Mouse (Mus musculus) MEL (cell line): ENCODE measurements around the gene Tbxa2r. TPM values are rescaled to one million over a fixed set of nuclear protein-coding genes. Genes with fewer than 3 reads are reported as not detected.

Experiments used
- DNase-seq: peaks from one replicate; pipeline ENCODE4 v3.0.0; 2011; ENCODE audit warnings: low read depth, low spot score
- H3K27ac ChIP-seq: 2 replicates; pipeline ENCODE4 v1.5.1; 2012; ENCODE audit warnings: low read depth, mild to moderate bottlenecking, control low read depth, low read length, moderate library complexity; ENCODE audit not compliant: control insufficient read depth
- H3K27me3 ChIP-seq, 2 experiments: fragments of 150-350 bp in 1 of 2; sonication (generic) in 1 of 2; 2 replicates each; pipeline ENCODE4 v1.6.1; 2012; ENCODE audit warnings: low read length in 2 of 2, mild to moderate bottlenecking in 2 of 2, improper control_type of control experiment in 1 of 2, moderate library complexity in 1 of 2; ENCODE audit not compliant: insufficient read depth in 2 of 2, control insufficient read depth in 1 of 2
- H3K36me3 ChIP-seq, 2 experiments: 2 replicates each; pipeline ENCODE4 v1.6.1; 2012 to 2014; ENCODE audit warnings: low read length in 2 of 2, improper control_type of control experiment in 1 of 2, inconsistent platforms in 1 of 2, mild to moderate bottlenecking in 1 of 2; ENCODE audit not compliant: insufficient read depth in 2 of 2, control insufficient read depth in 1 of 2
- H3K4me1 ChIP-seq, 2 experiments: fragments of 150-350 bp in 1 of 2; sonication (generic) in 1 of 2; 2 replicates each; pipeline ENCODE4 v1.6.1; 2012; ENCODE audit warnings: low read length in 2 of 2, improper control_type of control experiment in 1 of 2, mild to moderate bottlenecking in 1 of 2; ENCODE audit not compliant: insufficient read depth in 2 of 2, control insufficient read depth in 1 of 2
- H3K4me3 ChIP-seq, 2 experiments: fragments of 150-350 bp in 1 of 2; sonication (generic) in 1 of 2; 2 replicates each; pipeline ENCODE4 v1.5.1; 2012; ENCODE audit warnings: low read depth in 2 of 2, low read length in 2 of 2, mild to moderate bottlenecking in 2 of 2, moderate library complexity in 2 of 2, control low read depth in 1 of 2, improper control_type of control experiment in 1 of 2; ENCODE audit not compliant: control insufficient read depth in 1 of 2, insufficient read depth in 1 of 2
- H3K79me2 ChIP-seq: 2 replicates; pipeline ENCODE4 v1.6.1; 2012; ENCODE audit warnings: mild to moderate bottlenecking, low read length, moderate library complexity; ENCODE audit not compliant: control insufficient read depth, poor library complexity, insufficient read depth
- H3K9ac ChIP-seq: 2 replicates; pipeline ENCODE4 v1.6.1; 2012; ENCODE audit warnings: low read depth, mild to moderate bottlenecking, control low read depth, low read length, moderate library complexity; ENCODE audit not compliant: control insufficient read depth, poor library complexity, severe bottlenecking
- H3K9me3 ChIP-seq: fragments of 150-350 bp; sonication (generic); replicated peaks from 2 replicates; pipeline ENCODE4 v1.6.1; 2012; ENCODE audit warnings: mild to moderate bottlenecking, low read length, improper control_type of control experiment, moderate library complexity; ENCODE audit not compliant: insufficient read depth
- CHD2 ChIP-seq: IDR thresholded peaks from 2 replicates; pipeline ENCODE4 v1.6.1; 2011; ENCODE audit warnings: low read length, improper control_type of control experiment
- ELF1 ChIP-seq: IDR thresholded peaks from 2 replicates; pipeline ENCODE4 v1.6.1; 2014; ENCODE audit warnings: low read depth, mild to moderate bottlenecking, inconsistent platforms, low read length, improper control_type of control experiment, moderate library complexity
- EP300 ChIP-seq, 2 experiments: IDR thresholded peaks; 2 replicates each; pipeline ENCODE4 v1.6.1; 2011; ENCODE audit warnings: improper control_type of control experiment in 2 of 2, low read length in 2 of 2, low read depth in 1 of 2, mild to moderate bottlenecking in 1 of 2
- GATA1 ChIP-seq: IDR thresholded peaks from 2 replicates; pipeline ENCODE4 v1.6.1; 2011; ENCODE audit warnings: low read depth, low read length, improper control_type of control experiment
- JUND ChIP-seq: IDR thresholded peaks from 2 replicates; pipeline ENCODE4 v1.6.1; 2011; ENCODE audit warnings: low read depth, mild to moderate bottlenecking, improper control_type of control experiment, low read length
- MAX ChIP-seq: IDR thresholded peaks from 2 replicates; pipeline ENCODE4 v1.6.1; 2011; ENCODE audit warnings: low read length, improper control_type of control experiment
- MAZ ChIP-seq: IDR thresholded peaks from 2 replicates; pipeline ENCODE4 v1.6.1; 2012; ENCODE audit warnings: low read depth, mild to moderate bottlenecking, inconsistent platforms, low read length, improper control_type of control experiment
- NELFE ChIP-seq: IDR thresholded peaks from 2 replicates; pipeline ENCODE4 v1.6.1; 2011; ENCODE audit warnings: low read depth, low read length, improper control_type of control experiment
- SIN3A ChIP-seq: IDR thresholded peaks from 2 replicates; pipeline ENCODE4 v1.6.1; 2012; ENCODE audit warnings: low read length, improper control_type of control experiment, inconsistent platforms
- SMC3 ChIP-seq: IDR thresholded peaks from 2 replicates; pipeline ENCODE4 v1.6.1; 2011; ENCODE audit warnings: low read depth, low read length, improper control_type of control experiment
- TAL1 ChIP-seq: IDR thresholded peaks from 2 replicates; pipeline ENCODE4 v1.6.1; 2012; ENCODE audit warnings: mild to moderate bottlenecking, inconsistent platforms, low read length, moderate library complexity, mixed read lengths
- TBP ChIP-seq: IDR thresholded peaks from 2 replicates; pipeline ENCODE4 v1.8.0; 2011; ENCODE audit warnings: low read depth, low read length, improper control_type of control experiment
- TCF12 ChIP-seq: IDR thresholded peaks from 2 replicates; pipeline ENCODE4 v1.6.1; 2014; ENCODE audit warnings: low read depth, mild to moderate bottlenecking, inconsistent platforms, low read length, improper control_type of control experiment, moderate library complexity
- UBTF ChIP-seq: IDR thresholded peaks from 2 replicates; pipeline ENCODE4 v1.6.1; 2012; ENCODE audit warnings: low read depth, mild to moderate bottlenecking, inconsistent platforms, low read length, improper control_type of control experiment, moderate library complexity, borderline replicate concordance; ENCODE audit not compliant: insufficient read depth
- USF1 ChIP-seq: IDR thresholded peaks from 2 replicates; pipeline ENCODE4 v1.6.1; 2014; ENCODE audit warnings: low read depth, mild to moderate bottlenecking, inconsistent platforms, low read length, improper control_type of control experiment, moderate library complexity
- USF2 ChIP-seq, 2 experiments: IDR thresholded peaks; 2 replicates each; pipeline ENCODE4 v1.6.1; 2011 to 2012; ENCODE audit warnings: improper control_type of control experiment in 2 of 2, low read length in 2 of 2, borderline replicate concordance in 1 of 2, inconsistent platforms in 1 of 2, low read depth in 1 of 2, mild to moderate bottlenecking in 1 of 2; ENCODE audit not compliant: insufficient read depth in 1 of 2
- polyA plus RNA-seq, 2 experiments: library from polyadenylated mRNA; stranded (reverse) in 1 of 2; unstranded in 1 of 2; fragments of >175 nt in 1 of 2; fragments of >200 nt in 1 of 2; gene quantifications; 2 replicates each; pipeline versions ENCODE4 v1.2.1 to v1.2.4; 2012; ENCODE audit warnings: low replicate concordance in 2 of 2, low read depth in 1 of 2; ENCODE audit not compliant: insufficient read length in 2 of 2, insufficient read depth in 1 of 2, missing spikeins in 1 of 2
- total RNA-seq: library from RNA; depleted of rRNA; stranded (reverse); fragments of 300-350 nt; gene quantifications from 2 replicates; pipeline ENCODE4 v1.2.3, GENCODE M21; 2012

Gene Tbxa2r
- total and polyA plus RNA-seq, 3 experiments: 0.31 TPM; not detected in 2

DNA sequence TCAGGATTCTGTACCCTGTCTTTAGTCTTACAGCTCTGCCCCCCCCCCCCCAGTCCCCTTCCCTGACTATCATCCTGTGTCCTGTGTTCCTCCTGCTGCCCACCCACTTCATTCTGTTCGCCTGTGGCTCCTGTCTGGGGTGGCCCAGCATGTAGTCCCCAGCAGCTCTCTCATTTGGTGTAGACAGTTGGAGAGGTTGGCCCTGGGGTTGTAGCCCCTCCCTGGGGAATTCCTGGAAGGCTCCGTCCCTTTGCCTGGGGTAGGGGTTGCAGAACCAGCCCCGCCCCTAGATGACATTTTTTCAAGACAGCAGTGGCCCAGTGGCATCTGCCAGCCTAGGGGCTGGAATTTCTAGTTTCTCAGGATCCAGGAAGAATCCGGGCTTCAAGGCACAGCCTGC is 29.7 kb downstream of the Tbxa2r start:
- Histone ChIP-seq H3K27ac (no peak overlapping the region), H3K9me3 (no peaks in the 10 kb centered on the region), H3K4me3 (peak overlapping the region; percentile 49 to 57), H3K79me2 (peaks cover 27% of the 10 kb centered on the region), H3K36me3 (peaks cover 0 to 17% of the 10 kb centered on the region in 2 experiments; a peak in 3 of 4 replicates), H3K4me1 (peaks cover 0 to 27% of the 10 kb centered on the region in 2 experiments; a peak in 3 of 4 replicates), H3K9ac (peak overlapping the region; percentile 71), H3K27me3 (no peaks in the 10 kb centered on the region)
- DNase-seq: no peak
- no peak for TF ChIP-seq ELF1
- no peak for TF ChIP-seq TCF12
- no peak for TF ChIP-seq MAX
- no peak for TF ChIP-seq USF1
- no peak for TF ChIP-seq MAZ

DNA sequence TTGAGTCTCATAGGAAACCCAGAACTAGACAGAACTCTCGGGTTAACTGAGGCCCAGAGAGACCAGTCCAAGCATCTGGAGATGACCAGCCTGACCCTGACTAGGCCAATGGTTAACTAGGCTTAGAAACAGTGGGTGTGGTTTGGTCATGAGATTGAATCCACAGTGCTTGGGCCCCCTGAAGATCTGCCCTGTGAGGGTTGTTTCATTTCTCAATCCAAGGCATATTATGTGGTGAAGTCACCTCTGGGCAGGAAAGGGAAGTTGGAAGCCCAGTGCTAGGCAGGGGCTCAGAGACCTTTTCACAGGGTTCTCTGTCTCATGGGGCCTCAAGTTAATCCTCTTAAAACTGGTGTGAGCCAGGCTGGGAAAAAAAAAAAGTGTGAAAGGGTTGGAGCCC is 30.3 kb downstream of the Tbxa2r start:
- DNase-seq: peak; percentile 65
- TF ChIP-seq SIN3A: peak; percentile 40; the same call in 1 of the 2 replicates
- no peak for TF ChIP-seq CHD2
- TF ChIP-seq SMC3: no peak
- no peak for TF ChIP-seq NELFE
- no peak for TF ChIP-seq EP300 (IDR thresholded peaks at IDR 0.05; ENCODE audit: low read depth in 1 of 2, low read length in 2 of 2)
- TF ChIP-seq UBTF: no peak
- no peak for TF ChIP-seq TAL1
- no peak for TF ChIP-seq MAZ
- no peak for TF ChIP-seq GATA1
- no peak for TF ChIP-seq JUND
- peak; percentile 62; the same call in 1 of the 2 replicates for TF ChIP-seq TBP
- TF ChIP-seq USF2 (IDR thresholded peaks at IDR 0.05; ENCODE audit: borderline replicate concordance in 1 of 2, insufficient read depth in 1 of 2, low read depth in 1 of 2, low read length in 2 of 2): no peak
- Histone ChIP-seq H3K79me2 (peaks cover 27% of the 10 kb centered on the region), H3K9me3 (no peaks in the 10 kb centered on the region), H3K27me3 (no peaks in the 10 kb centered on the region), H3K4me3 (peak overlapping the region; percentile 49 to 57), H3K4me1 (peaks cover 0 to 27% of the 10 kb centered on the region in 2 experiments; a peak in 3 of 4 replicates), H3K9ac (peak overlapping the region; percentile 71), H3K36me3 (peaks cover 0 to 17% of the 10 kb centered on the region in 2 experiments; a peak in 3 of 4 replicates), H3K27ac (peak overlapping the region; percentile 8)
